Mouse (Mus musculus) cerebellum, adult 2 months (tissue): ENCODE data around the gene Klhl32. TPM values are rescaled to one million over a fixed set of nuclear protein-coding genes. Genes with fewer than 3 reads are reported as not detected.
A peak's percentile ranks its signal among the peaks of the same experiment; 100 is the strongest.
"Not testable (repeated sequence)": the region's sequence is repeated elsewhere in the genome, so short reads cannot be mapped to it uniquely, and the experiment has no call there.

Experiments
- DNase-seq, 2 experiments: peaks; one replicate each; pipeline ENCODE4 v3.0.0; 2021
- H3K27ac ChIP-seq: fragments of 200-500 bp; 2 replicates; pipeline ENCODE4 v1.5.1; 2012; ENCODE audit warnings: low read length, control low read depth, inconsistent platforms; ENCODE audit not compliant: insufficient read depth
- H3K27me3 ChIP-seq: fragments of 200-500 bp; 2 replicates; pipeline ENCODE4 v1.6.1; 2012; ENCODE audit warnings: inconsistent platforms, mild to moderate bottlenecking, low read length, moderate library complexity; ENCODE audit not compliant: control insufficient read depth, insufficient read depth
- H3K4me1 ChIP-seq: fragments of 200-500 bp; 2 replicates; pipeline ENCODE4 v1.6.1; 2011; ENCODE audit warnings: low read length; ENCODE audit not compliant: control insufficient read depth, insufficient read depth
- H3K4me3 ChIP-seq: fragments of 200-500 bp; replicated peaks from 2 replicates; pipeline ENCODE3; 2011; ENCODE audit warnings: mild to moderate bottlenecking, low read depth, low read length, control low read depth; ENCODE audit not compliant: insufficient read depth
- CTCF ChIP-seq: fragments of 200-500 bp; IDR thresholded peaks from 2 replicates; pipeline ENCODE4 v1.5.1; 2011; ENCODE audit warnings: low read depth, mild to moderate bottlenecking, control low read depth, low read length, moderate library complexity, borderline replicate concordance; ENCODE audit not compliant: insufficient read depth
- POLR2A ChIP-seq: fragments of 200-500 bp; IDR thresholded peaks from 2 replicates; pipeline ENCODE4 v1.6.1; 2011; ENCODE audit warnings: low read length, control low read depth, borderline replicate concordance; ENCODE audit not compliant: insufficient read depth
- WGBS: fragments of 180-500 bp; shearing (Covaris S2); methylation state at CpG from one replicate; pipeline ENCODE4 v1.1.7; 2018; 5-methylcytosine and 5-hydroxymethylcytosine counted together
- polyA plus RNA-seq: library from polyadenylated mRNA; depleted of rRNA; stranded (reverse); fragments of >200 nt; gene quantifications from 2 replicates; pipeline ENCODE4 v1.2.3, GENCODE M21; 2012; rRNA removed

Klhl32 gene
- polyA plus RNA-seq = 9.9 and 11.6 TPM in 2 replicates

- TF ChIP-seq POLR2A = peak; percentile 68; the same call in 1 of the 2 replicates
- no peak for TF ChIP-seq CTCF
- under 1% methylated on average over 57 of the region's 63 CpGs for WGBS
- peak; percentile 86 to 91 for DNase-seq
- H3K4me3 ChIP-seq = peak within 1 kb of the TSS; percentile 93
- no peaks in the 10 kb centered on the region for H3K27me3 ChIP-seq
- no peaks in the 10 kb centered on the region; the same call in 1 of the 2 replicates for H3K4me1 ChIP-seq
- peak within 1 kb of the TSS; percentile 78 for H3K27ac ChIP-seq
Observed at GRCm38 (mm10) chr4:24850401-24851325, at the start of gene Klhl32. Klhl32 (minus strand) TSS chr4:24851124.

- Histone ChIP-seq H3K4me1 (no peaks in the 10 kb centered on the region), H3K27ac (no peak overlapping the region), H3K27me3 (no peaks in the 10 kb centered on the region), H3K4me3 (peak overlapping the region; percentile 16)
- WGBS = 35% methylated on average over 4 of the region's 4 CpGs
- DNase-seq = no peak
- TF ChIP-seq CTCF = no peak
Observed at GRCm38 (mm10) chr4:24899146-24899545, 48.2 kb upstream of the Klhl32 start.

- Histone ChIP-seq H3K4me3 (peak overlapping the region; percentile 97), H3K4me1 (no peaks in the 10 kb centered on the region), H3K27ac (no peak overlapping the region), H3K27me3 (no peaks in the 10 kb centered on the region)
- peak in 1 of 2 experiments; percentile 12 for DNase-seq
- 24% methylated on average over 8 of the region's 8 CpGs for WGBS
- no peak for TF ChIP-seq CTCF
- no peak for TF ChIP-seq POLR2A
Observed at GRCm38 (mm10) chr4:24898636-24899035, 47.7 kb upstream of the Klhl32 start.

GRCm38 (mm10) chr4:24897851-24898515 is 47.1 kb upstream of the Klhl32 start, which contains the start of gene Ndufaf4:
Ndufaf4 (plus strand) TSS chr4:24898083.
- TF ChIP-seq POLR2A (peak; percentile 56; the same call in 1 of the 2 replicates), CTCF (peak; percentile 92)
- Histone ChIP-seq H3K4me3 (peak within 1 kb of the TSS; percentile 97), H3K4me1 (no peaks in the 10 kb centered on the region), H3K27ac (peak within 1 kb of the TSS; percentile 76), H3K27me3 (no peaks in the 10 kb centered on the region)
- DNase-seq = peak; percentile 94 to 99
- WGBS = under 1% methylated on average over 58 of the region's 58 CpGs

- DNase-seq = no peak
Observed at GRCm38 (mm10) chr4:24897351-24897750, 46.4 kb upstream of the Klhl32 start.

GRCm38 (mm10) chr4:24896829-24897228 is 45.9 kb upstream of the Klhl32 start:
- H3K27ac ChIP-seq = no peak overlapping the region
- no peak overlapping the region for H3K4me3 ChIP-seq
- H3K4me1 ChIP-seq = no peaks in the 10 kb centered on the region
- TF ChIP-seq POLR2A (no peak), CTCF (peak; percentile 47; the same call in 1 of the 2 replicates)
- 2% methylated on average over 1 of the region's 1 CpGs for WGBS
- peak in 1 of 2 experiments; percentile 66 for DNase-seq
- H3K27me3 ChIP-seq = no peaks in the 10 kb centered on the region

More at GRCm38 (mm10) chr4:24897351-24897750, 46.4 kb upstream of the Klhl32 start:
- TF ChIP-seq POLR2A = no peak
- TF ChIP-seq CTCF = no peak
- H3K27ac ChIP-seq = no peak overlapping the region
- H3K4me1 ChIP-seq = no peaks in the 10 kb centered on the region
- WGBS = 9% methylated on average over 7 of the region's 7 CpGs
- H3K4me3 ChIP-seq = peak overlapping the region; percentile 97
- no peaks in the 10 kb centered on the region for H3K27me3 ChIP-seq

GRCm38 (mm10) chr4:24894625-24895024 is 43.7 kb upstream of the Klhl32 start:
- Histone ChIP-seq H3K27me3 (no peaks in the 10 kb centered on the region), H3K4me1 (no peaks in the 10 kb centered on the region), H3K4me3 (no peak overlapping the region), H3K27ac (no peak overlapping the region)
- no peak for DNase-seq
- TF ChIP-seq POLR2A (no peak), CTCF (no peak)
- 56% methylated on average over 4 of the region's 4 CpGs for WGBS

GRCm38 (mm10) chr4:24892293-24892692 is 41.4 kb upstream of the Klhl32 start:
- 82% methylated on average over 2 of the region's 2 CpGs for WGBS
- not testable (repeated sequence) for H3K4me1 ChIP-seq, DNase-seq, H3K27me3 ChIP-seq, H3K4me3 ChIP-seq, H3K27ac ChIP-seq

- not testable (repeated sequence) for H3K27ac ChIP-seq, H3K27me3 ChIP-seq, DNase-seq, H3K4me3 ChIP-seq, H3K4me1 ChIP-seq
- 37% methylated on average over 2 of the region's 2 CpGs for WGBS
Observed at GRCm38 (mm10) chr4:24889386-24889785, 38.5 kb upstream of the Klhl32 start.
